Mouse (Mus musculus) splenic B cell, adult 2 months (primary cell): ENCODE measurements around the gene Olfr1507.
A peak's percentile ranks its signal among the peaks of the same experiment; 100 is the strongest.

Source experiments
- DNase-seq: peaks from one replicate; pipeline ENCODE4 v3.0.0-alpha.2; 2011; ENCODE audit warnings: low read depth, low spot score
- H3K27me3 ChIP-seq: 2 replicates; pipeline ENCODE4 v1.6.1; 2012; ENCODE audit warnings: mild to moderate bottlenecking, low read length, moderate library complexity, mixed read lengths; ENCODE audit not compliant: control insufficient read depth, poor library complexity, insufficient read depth, severe bottlenecking
- H3K36me3 ChIP-seq: 2 replicates; pipeline ENCODE4 v1.6.1; 2012; ENCODE audit warnings: mild to moderate bottlenecking, low read length, moderate library complexity, mixed read lengths; ENCODE audit not compliant: control insufficient read depth, poor library complexity, insufficient read depth, severe bottlenecking

The Olfr1507 gene

GRCm38 (mm10) chr14:52495516-52495915 is at the start of gene Olfr1507:
TSS of gene Olfr1507 (minus strand) at chr14:52495749.
- no peak for DNase-seq
- no peaks in the 10 kb centered on the region for H3K27me3 ChIP-seq
- H3K36me3 ChIP-seq = no peaks in the 10 kb centered on the region

DNA sequence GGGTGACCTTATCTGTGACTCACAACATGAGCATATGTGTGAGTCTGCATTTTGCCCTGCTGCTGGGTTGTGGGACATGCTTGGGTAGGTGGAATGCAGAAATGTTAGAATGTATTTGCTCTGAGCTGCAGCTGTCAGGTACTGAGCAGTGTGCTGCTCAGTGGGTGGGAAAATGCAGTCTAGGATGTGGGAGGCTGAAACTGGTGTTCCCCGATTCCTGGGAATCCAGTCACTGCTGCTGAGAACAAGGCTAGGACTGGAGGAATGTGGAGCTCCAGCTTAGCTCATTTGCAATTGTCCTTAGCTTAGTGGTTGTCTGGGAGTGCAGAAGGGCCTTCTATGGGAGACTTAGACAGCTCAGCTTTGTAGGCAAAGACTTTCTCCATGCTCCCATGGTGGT is 37.8 kb upstream of the Olfr1507 start:
- DNase-seq = no peak
- Histone ChIP-seq H3K27me3 (no peaks in the 10 kb centered on the region), H3K36me3 (no peaks in the 10 kb centered on the region)

DNA sequence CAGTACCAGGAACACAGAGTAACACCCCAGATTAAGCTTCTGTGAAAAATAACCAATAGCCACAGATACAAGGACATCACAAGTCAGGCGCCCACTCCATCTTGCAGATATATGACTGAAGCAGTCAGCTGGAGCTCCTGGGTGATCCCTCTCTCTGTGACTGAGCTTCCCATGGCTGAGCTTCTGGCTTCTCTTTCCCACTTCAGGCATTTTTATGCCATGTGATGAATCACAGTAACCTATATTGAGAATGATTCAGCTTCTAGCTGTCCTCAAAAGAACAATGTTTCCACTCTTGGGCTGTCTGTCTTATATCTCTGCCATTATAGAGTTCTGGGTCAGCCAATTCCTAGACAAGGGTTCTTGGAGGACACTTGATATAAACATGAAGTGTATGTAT is 29.4 kb upstream of the Olfr1507 start:
- Histone ChIP-seq H3K36me3 (no peaks in the 10 kb centered on the region), H3K27me3 (no peaks in the 10 kb centered on the region)
- no peak for DNase-seq

GRCm38 (mm10) chr14:52467395-52467794 is 28.2 kb downstream of the Olfr1507 start, which contains the start of gene Olfr1508:
TSS of gene Olfr1508 (minus strand) at chr14:52467495.
- DNase-seq = no peak
- Histone ChIP-seq H3K27me3 (no peaks in the 10 kb centered on the region), H3K36me3 (no peaks in the 10 kb centered on the region)

- H3K36me3 ChIP-seq = no peaks in the 10 kb centered on the region
- no peaks in the 10 kb centered on the region for H3K27me3 ChIP-seq
- DNase-seq = no peak
These were observed 29.8 kb downstream of the Olfr1507 start for GRCm38 (mm10) chr14:52465738-52466137.

- peak; percentile 21 for DNase-seq
- Histone ChIP-seq H3K36me3 (no peaks in the 10 kb centered on the region), H3K27me3 (no peaks in the 10 kb centered on the region)
These were observed 33.6 kb downstream of the Olfr1507 start for GRCm38 (mm10) chr14:52461928-52462327.

- Histone ChIP-seq H3K36me3 (no peaks in the 10 kb centered on the region), H3K27me3 (no peaks in the 10 kb centered on the region)
- peak; percentile 74 for DNase-seq
These were observed 44.4 kb downstream of the Olfr1507 start for GRCm38 (mm10) chr14:52451138-52451537.

DNA sequence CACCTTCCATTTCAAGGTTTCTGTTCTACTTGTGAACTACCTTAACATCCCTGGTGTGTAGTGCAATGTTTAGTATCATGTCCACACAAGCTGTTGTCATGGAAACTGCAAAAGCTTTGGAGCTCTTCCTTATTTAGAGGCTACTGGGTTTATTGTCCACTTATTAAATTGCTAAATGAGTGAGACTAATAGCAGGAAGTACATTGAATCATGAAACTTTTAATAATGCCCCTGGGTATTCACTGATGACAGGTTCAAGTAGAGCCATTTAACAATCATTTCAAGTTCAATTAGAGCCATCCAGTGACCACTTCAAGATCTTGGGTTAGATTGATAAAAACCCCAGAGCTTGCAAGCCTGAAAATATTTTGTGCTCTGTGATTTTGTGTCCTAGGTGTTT is 52.9 kb downstream of the Olfr1507 start, which contains the start of gene Olfr1509:
TSS of gene Olfr1509 (plus strand) at position 301 of the 400 bp plus-strand sequence.
- DNase-seq = no peak
- no peaks in the 10 kb centered on the region for H3K27me3 ChIP-seq

More for the DNA sequence above, 52.9 kb downstream of the Olfr1507 start, which contains the start of gene Olfr1509:
- no peaks in the 10 kb centered on the region for H3K36me3 ChIP-seq
